Mouse (Mus musculus) cerebellum, adult 2 months (tissue): ENCODE results near the gene Tmem213. TPM values are rescaled to one million over a fixed set of nuclear protein-coding genes. Genes with fewer than 3 reads are reported as not detected.

Experiments used
- DNase-seq, 2 experiments: peaks; one replicate each; pipeline ENCODE4 v3.0.0; 2021
- H3K27ac ChIP-seq: fragments of 200-500 bp; 2 replicates; pipeline ENCODE4 v1.5.1; 2012; ENCODE audit warnings: low read length, control low read depth, inconsistent platforms; ENCODE audit not compliant: insufficient read depth
- H3K27me3 ChIP-seq: fragments of 200-500 bp; 2 replicates; pipeline ENCODE4 v1.6.1; 2012; ENCODE audit warnings: inconsistent platforms, mild to moderate bottlenecking, low read length, moderate library complexity; ENCODE audit not compliant: control insufficient read depth, insufficient read depth
- H3K4me1 ChIP-seq: fragments of 200-500 bp; 2 replicates; pipeline ENCODE4 v1.6.1; 2011; ENCODE audit warnings: low read length; ENCODE audit not compliant: control insufficient read depth, insufficient read depth
- H3K4me3 ChIP-seq: fragments of 200-500 bp; replicated peaks from 2 replicates; pipeline ENCODE3; 2011; ENCODE audit warnings: mild to moderate bottlenecking, low read depth, low read length, control low read depth; ENCODE audit not compliant: insufficient read depth
- CTCF ChIP-seq: fragments of 200-500 bp; IDR thresholded peaks from 2 replicates; pipeline ENCODE4 v1.5.1; 2011; ENCODE audit warnings: low read depth, mild to moderate bottlenecking, control low read depth, low read length, moderate library complexity, borderline replicate concordance; ENCODE audit not compliant: insufficient read depth
- POLR2A ChIP-seq: fragments of 200-500 bp; IDR thresholded peaks from 2 replicates; pipeline ENCODE4 v1.6.1; 2011; ENCODE audit warnings: low read length, control low read depth, borderline replicate concordance; ENCODE audit not compliant: insufficient read depth
- WGBS: fragments of 180-500 bp; shearing (Covaris S2); methylation state at CpG from one replicate; pipeline ENCODE4 v1.1.7; 2018; 5-methylcytosine and 5-hydroxymethylcytosine counted together
- polyA plus RNA-seq: library from polyadenylated mRNA; depleted of rRNA; stranded (reverse); fragments of >200 nt; gene quantifications from 2 replicates; pipeline ENCODE4 v1.2.3, GENCODE M21; 2012; rRNA removed

Tmem213 gene
- polyA plus RNA-seq, 1 experiment: not detected

GRCm38 (mm10) chr6:38160102-38160501, 51.0 kb downstream of the Tmem213 start:
- peak; percentile 63 for TF ChIP-seq CTCF
- no peak for TF ChIP-seq POLR2A
- no peak overlapping the region for H3K4me3 ChIP-seq

GRCm38 (mm10) chr6:38160556-38160955, 51.5 kb downstream of the Tmem213 start:
- DNase-seq: no peak

More at GRCm38 (mm10) chr6:38160102-38160501, 51.0 kb downstream of the Tmem213 start:
- Histone ChIP-seq H3K27me3 (no peaks in the 10 kb centered on the region), H3K4me1 (no peaks in the 10 kb centered on the region), H3K27ac (no peak overlapping the region)
- 8% methylated on average over 3 of the region's 3 CpGs for WGBS
- peak; percentile 86 to 87 for DNase-seq

DNA sequence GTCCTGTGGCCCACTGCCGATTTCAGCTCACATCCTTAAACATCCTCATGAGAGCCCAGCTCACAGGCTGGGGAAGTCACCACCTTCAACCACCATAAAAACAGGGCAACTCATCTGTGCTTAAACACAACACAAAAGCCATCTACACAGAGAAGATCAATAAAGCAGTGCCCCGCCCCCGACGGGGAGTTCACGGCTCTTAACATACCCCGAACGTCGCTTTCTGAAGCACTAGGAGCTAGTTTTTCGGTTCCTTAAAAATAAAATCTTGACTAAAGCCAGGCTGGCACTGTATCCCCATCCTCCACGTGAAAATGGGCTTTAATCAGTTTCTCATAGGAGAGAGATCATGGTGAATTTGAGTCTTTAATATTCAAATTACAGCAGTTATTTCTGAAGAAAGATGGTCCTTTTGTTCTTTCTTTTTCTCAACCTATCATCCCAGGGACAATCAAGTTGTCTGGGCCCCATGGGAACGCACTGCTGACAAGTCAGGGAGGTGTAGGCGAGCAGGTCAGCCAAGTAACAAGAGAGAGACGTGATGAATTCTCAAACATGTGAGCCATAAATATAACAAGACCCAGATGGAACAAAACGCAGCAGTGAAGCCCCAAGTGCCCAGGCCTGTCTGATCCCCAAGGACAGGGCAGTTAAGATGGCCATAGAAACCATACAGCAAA, 53.9 kb downstream of the Tmem213 start:
- Histone ChIP-seq H3K4me3 (no peak overlapping the region), H3K4me1 (no peaks in the 10 kb centered on the region), H3K27ac (no peak overlapping the region), H3K27me3 (no peaks in the 10 kb centered on the region)
- no peak for TF ChIP-seq POLR2A
- TF ChIP-seq CTCF: no peak
- DNase-seq: no peak
- WGBS: 70% methylated on average over 14 of the region's 14 CpGs

More at GRCm38 (mm10) chr6:38160556-38160955, 51.5 kb downstream of the Tmem213 start:
- TF ChIP-seq CTCF (no peak), POLR2A (no peak)
- H3K4me1 ChIP-seq: no peaks in the 10 kb centered on the region
- no peaks in the 10 kb centered on the region for H3K27me3 ChIP-seq
- no peak overlapping the region for H3K4me3 ChIP-seq
- no peak overlapping the region for H3K27ac ChIP-seq
- WGBS: 70% methylated on average over 2 of the region's 2 CpGs

DNA sequence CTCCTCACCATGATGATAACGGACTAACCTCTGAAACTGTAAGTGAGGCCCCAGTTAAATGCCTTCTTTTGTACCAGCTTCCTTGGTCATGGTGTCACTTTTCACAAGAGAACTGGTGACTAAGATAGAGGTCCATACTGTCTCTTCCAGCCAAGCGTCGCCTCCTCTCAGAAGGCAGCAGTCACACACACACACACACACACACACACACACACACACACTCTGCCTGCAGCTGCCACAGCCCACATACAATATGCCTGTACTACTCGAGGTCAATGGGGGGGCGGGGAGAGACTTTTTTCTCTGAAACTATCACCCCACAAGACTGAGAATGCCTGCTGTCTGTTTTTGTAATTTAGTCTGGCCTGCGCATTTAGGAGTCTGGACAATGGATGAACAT, 55.6 kb downstream of the Tmem213 start:
- no peak for TF ChIP-seq CTCF
- WGBS: 93% methylated on average over 6 of the region's 6 CpGs
- Histone ChIP-seq H3K4me3 (no peak overlapping the region), H3K27ac (no peak overlapping the region), H3K4me1 (no peaks in the 10 kb centered on the region), H3K27me3 (no peaks in the 10 kb centered on the region)
- no peak for DNase-seq

DNA sequence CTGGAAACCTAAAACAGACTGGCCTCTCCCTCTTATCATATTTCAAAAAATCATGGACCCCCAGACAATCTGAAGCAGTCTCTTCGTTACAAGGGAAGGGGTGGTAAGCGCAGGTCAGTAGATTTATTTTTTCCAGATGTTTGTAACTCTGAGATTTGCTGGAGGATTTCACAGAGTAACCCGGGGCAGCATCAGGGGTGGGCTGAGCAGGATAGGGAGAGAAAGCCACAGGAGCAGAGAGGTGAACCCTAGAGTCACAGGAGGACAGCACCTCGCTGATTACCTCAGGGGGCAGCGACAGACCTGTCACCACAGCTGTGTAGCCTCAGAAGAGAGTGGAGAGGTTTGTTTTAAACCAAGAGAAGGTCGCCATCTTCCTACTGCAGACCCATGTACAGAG, 56.3 kb downstream of the Tmem213 start:
- TF ChIP-seq POLR2A (no peak), CTCF (no peak)
- Histone ChIP-seq H3K27ac (no peak overlapping the region), H3K4me3 (no peak overlapping the region), H3K27me3 (no peaks in the 10 kb centered on the region), H3K4me1 (no peaks in the 10 kb centered on the region)
- 85% methylated on average over 6 of the region's 6 CpGs for WGBS
- DNase-seq: no peak

Other genes with a start within 250 kb of the Tmem213 start
- 19.2 and 20.2 TPM in 2 replicates for gene Trim24, start 238.4 kb upstream of the Tmem213 start, polyA plus RNA-seq
- 0.11 and 0.29 TPM in 2 replicates for gene Svopl, start 62.3 kb upstream of the Tmem213 start, polyA plus RNA-seq
- 0.19 and 0.25 TPM in 2 replicates for gene Atp6v0a4, start 15.3 kb downstream of the Tmem213 start, polyA plus RNA-seq
- 15.9 TPM in 2 replicates for gene D630045J12Rik, start 144.8 kb downstream of the Tmem213 start, polyA plus RNA-seq
- 2.9 and 3.1 TPM in 2 replicates for gene Zc3hav1l, start 190.0 kb downstream of the Tmem213 start, polyA plus RNA-seq
- gene Zc3hav1, start 245.3 kb downstream of the Tmem213 start, polyA plus RNA-seq: 5.0 TPM in 2 replicates